ENCODE assay signal across 8 mouse cellular contexts in genomic region chr13:73446943-73447342, GRCm38 (mm10). TPM values are rescaled to one million over a fixed set of nuclear protein-coding genes. Genes with fewer than 3 reads are reported as not detected.
DNase-seq lines count a peak whose midpoint lies in the region; ATAC-seq and TF ChIP-seq lines count a peak whose summit lies in the region.

No protein-coding gene starts in this region.

- 46% methylated on average over 7 of the region's 7 CpGs for WGBS in heart, embryonic 11.5 days (ENCODE audit: insufficient replicate concordance)
- WGBS in lung, postnatal 0 days = 23% methylated on average over 7 of the region's 7 CpGs

- TF ChIP-seq CTCF in lung, postnatal 0 days (IDR thresholded peaks at IDR 0.05) = no peak

- no peaks in the 10 kb centered on the region for H3K36me3 ChIP-seq in heart, embryonic 11.5 days (ENCODE audit: control insufficient read depth, insufficient read depth, low read length)
- H3K36me3 ChIP-seq in lung, postnatal 0 days (ENCODE audit: insufficient read depth, low read length) = no peaks in the 10 kb centered on the region

- no peaks in the 10 kb centered on the region for H3K27me3 ChIP-seq in heart, embryonic 11.5 days (ENCODE audit: control insufficient read depth, insufficient read depth, low read length)
- H3K27me3 ChIP-seq in lung, postnatal 0 days (replicated peaks; ENCODE audit: insufficient read depth, low read length) = no peaks in the 10 kb centered on the region

- no peak for ATAC-seq in heart, embryonic 11.5 days (replicated peaks; ENCODE audit: insufficient number of reproducible peaks, low FRiP score, low TSS enrichment)
- ATAC-seq in lung, postnatal 0 days = peak; percentile 63

- TF ChIP-seq EP300 in lung, postnatal 0 days (IDR thresholded peaks at IDR 0.05) = no peak

- H3K4me3 ChIP-seq in heart, embryonic 11.5 days (ENCODE audit: low read depth, low read length) = no peak overlapping the region
- no peak overlapping the region for H3K4me3 ChIP-seq in lung, postnatal 0 days (ENCODE audit: low read depth, low read length)

- H3K9ac ChIP-seq in heart, embryonic 11.5 days (ENCODE audit: low read depth, low read length) = no peak overlapping the region
- H3K9ac ChIP-seq in lung, postnatal 0 days (replicated peaks; ENCODE audit: low read depth) = no peak overlapping the region

- H3K27ac ChIP-seq in heart, embryonic 11.5 days (ENCODE audit: low read depth, low read length) = peak overlapping the region; percentile 54; the same call in 1 of the 2 replicates
- peak overlapping the region; percentile 85 for H3K27ac ChIP-seq in lung, postnatal 0 days (ENCODE audit: low read length)

- H3K9me3 ChIP-seq in heart, embryonic 11.5 days (replicated peaks; ENCODE audit: control insufficient read depth, low read length) = no peaks in the 10 kb centered on the region
- H3K9me3 ChIP-seq in lung, postnatal 0 days (ENCODE audit: low read length) = no peaks in the 10 kb centered on the region

- H3K4me2 ChIP-seq in heart, embryonic 11.5 days = no peak overlapping the region
- no peak overlapping the region for H3K4me2 ChIP-seq in lung, postnatal 0 days (replicated peaks; ENCODE audit: low read depth, low read length)

- DNase-seq in cerebellum, adult 9-10 months = peak; percentile 9
- no peak for DNase-seq in cerebellum, adult 9-11 months
- DNase-seq in cerebellum, postnatal 14 days = peak; percentile 66 to 67
- peak; percentile 54 to 76 for DNase-seq in layer of hippocampus, postnatal 14 days (ENCODE audit: low spot score in 2 of 2)
- DNase-seq in lung, postnatal 0 days (ENCODE audit: low spot score) = peak; percentile 91
- peak; percentile 73 for DNase-seq in testis, postnatal 10 days (ENCODE audit: low spot score)
- DNase-seq in urinary bladder, postnatal 10 days (ENCODE audit: low spot score) = no peak

- H3K4me1 ChIP-seq in heart, embryonic 11.5 days (ENCODE audit: control insufficient read depth, insufficient read depth, low read length) = peaks cover 7% of the 10 kb centered on the region; the same call in 1 of the 2 replicates
- peaks cover 31% of the 10 kb centered on the region for H3K4me1 ChIP-seq in lung, postnatal 0 days (ENCODE audit: insufficient read depth, low read depth, low read length)

RNA-seq across cellular contexts. Expression of gene Lpcat1, which starts 20.1 kb away (rescaled TPM):
- polyA plus RNA-seq in heart, embryonic 11.5 days (2014; fragmentation: Nextera tagmentation; extraction: Ambion mirVana) = 26.0 and 26.6 TPM in 2 replicates
- total RNA-seq in layer of hippocampus, postnatal 14 days (2021) = 10 to 100 TPM; 53.9 to 56.5 TPM
- 368 and 414 TPM in 2 replicates for polyA plus RNA-seq in lung, postnatal 0 days (2015; fragmentation: Nextera tagmentation; extraction: Ambion mirVana)

Comparison
In these comparisons a context has a peak if more than half of its experiments do, and no peak if none do; other contexts are left out.
1. DNase-seq: peak in cerebellum, adult 9-10 months (single experiment), cerebellum, postnatal 14 days (2 of 2), layer of hippocampus, postnatal 14 days (2 of 2), lung, postnatal 0 days (single experiment) and testis, postnatal 10 days (single experiment); none in cerebellum, adult 9-11 months (single experiment) and urinary bladder, postnatal 10 days (single experiment).
2. RNA of gene Lpcat1, which starts 20.1 kb away (polyA plus RNA-seq): 368 to 414 TPM in lung, postnatal 0 days; 26.0 to 26.6 TPM in heart, embryonic 11.5 days; every median in the first group is over 10 times any median in the second.